19 mouse cellular contexts compared by ENCODE assay signal in genomic region chr8:101097851-101098250, GRCm38 (mm10).
DNase-seq lines count a peak whose midpoint lies in the region; ATAC-seq lines count a peak whose summit lies in the region.
"Had no signal": no experiment of that assay in that cellular context is flagged by ENCODE, and none has a peak within 500 bp of the region (broad histone marks: within the 10 kb centered on the region; RNA-seq: fewer than 3 reads in every experiment).

No protein-coding gene starts in this region.

- H3K4me1 ChIP-seq in midbrain, embryonic 13.5 days (replicated peaks): no peaks in the 10 kb centered on the region
- H3K4me1 ChIP-seq: forebrain, embryonic 10.5 days; heart, embryonic 15.5 days; hindbrain, embryonic 13.5 days; midbrain, embryonic 15.5 days; neural tube, embryonic 12.5 days had no signal

- no peak overlapping the region for H3K27ac ChIP-seq in midbrain, embryonic 13.5 days
- H3K27ac ChIP-seq: forebrain, embryonic 10.5 days; heart, embryonic 15.5 days; hindbrain, embryonic 13.5 days; liver, embryonic 14.5 days; midbrain, embryonic 15.5 days; neural tube, embryonic 12.5 days had no signal

- no peaks in the 10 kb centered on the region for H3K9me3 ChIP-seq in midbrain, embryonic 13.5 days
- H3K9me3 ChIP-seq: forebrain, embryonic 10.5 days; heart, embryonic 15.5 days; hindbrain, embryonic 13.5 days; midbrain, embryonic 15.5 days; neural tube, embryonic 12.5 days had no signal

- H3K27me3 ChIP-seq in midbrain, embryonic 13.5 days: no peaks in the 10 kb centered on the region
- H3K27me3 ChIP-seq: heart, embryonic 15.5 days; hindbrain, embryonic 13.5 days; midbrain, embryonic 15.5 days; neural tube, embryonic 12.5 days had no signal

- 81% methylated on average over 4 of the region's 4 CpGs for WGBS in midbrain, embryonic 13.5 days

- H3K4me2 ChIP-seq in midbrain, embryonic 13.5 days (replicated peaks): no peak overlapping the region
- H3K4me2 ChIP-seq: heart, embryonic 15.5 days; hindbrain, embryonic 13.5 days; midbrain, embryonic 15.5 days; neural tube, embryonic 12.5 days had no signal

- H3K4me3 ChIP-seq in midbrain, embryonic 13.5 days (replicated peaks): no peak overlapping the region
- H3K4me3 ChIP-seq: forebrain, embryonic 10.5 days; heart, embryonic 15.5 days; hindbrain, embryonic 13.5 days; midbrain, embryonic 15.5 days; neural tube, embryonic 12.5 days had no signal

- DNase-seq in cerebellum, adult 18-20 months: peak; percentile 42 to 47
- peak; percentile 59 to 85 for DNase-seq in layer of hippocampus, postnatal 14 days (ENCODE audit: low spot score in 2 of 2)
- DNase-seq in right cerebral cortex, adult 2 months (ENCODE audit: low spot score in 2 of 2): peak; percentile 44
- DNase-seq in spleen, adult 18-20 months: no peak
- DNase-seq in kidney, adult 9 months: no peak
- DNase-seq in adrenal gland, postnatal 36 days: no peak
- DNase-seq: gastrocnemius, postnatal 36 days; kidney, adult 8-10 months; lung, postnatal 14 days; retina, postnatal 1 day; thymus, postnatal 14 days had no signal

- peak; percentile 96 for ATAC-seq in frontal cortex, adult (ENCODE audit: low TSS enrichment)
- ATAC-seq in midbrain, embryonic 13.5 days: no peak
- ATAC-seq: midbrain, embryonic 15.5 days had no signal

- H3K9ac ChIP-seq in midbrain, embryonic 13.5 days (replicated peaks): no peak overlapping the region
- H3K9ac ChIP-seq: heart, embryonic 15.5 days; hindbrain, embryonic 13.5 days; liver, embryonic 14.5 days; midbrain, embryonic 15.5 days; neural tube, embryonic 12.5 days had no signal

- H3K36me3 ChIP-seq in midbrain, embryonic 13.5 days: no peaks in the 10 kb centered on the region
- H3K36me3 ChIP-seq: forebrain, embryonic 10.5 days; heart, embryonic 15.5 days; hindbrain, embryonic 13.5 days; midbrain, embryonic 15.5 days; neural tube, embryonic 12.5 days had no signal

Comparison
In these comparisons a context has a peak if more than half of its experiments do, and no peak if none do; other contexts are left out.
1. DNase-seq: peak in cerebellum, adult 18-20 months (2 of 2), layer of hippocampus, postnatal 14 days (2 of 2) and right cerebral cortex, adult 2 months (2 of 2); none in spleen, adult 18-20 months (0 of 2), kidney, adult 9 months (single experiment) and adrenal gland, postnatal 36 days (0 of 2).